Mouse (Mus musculus) small intestine, adult 2 months (tissue): ENCODE measurements around the gene Gm12248.
A peak's percentile ranks its signal among the peaks of the same experiment; 100 is the strongest.

Source experiments
- CTCF ChIP-seq: fragments of 200-500 bp; IDR thresholded peaks from 2 replicates; pipeline ENCODE4 v1.5.1; 2012; ENCODE audit warnings: low read depth, mild to moderate bottlenecking, control low read depth, inconsistent platforms, low read length, moderate library complexity, mixed read lengths; ENCODE audit not compliant: insufficient replicate concordance, insufficient read length; ENCODE audit errors: extremely low read depth
- POLR2A ChIP-seq: fragments of 200-500 bp; IDR thresholded peaks from 2 replicates; pipeline ENCODE4 v1.6.1; 2012; ENCODE audit warnings: low read depth, mild to moderate bottlenecking, control low read depth, inconsistent platforms, low read length, moderate library complexity

GRCm38 (mm10) chr11:58103697-58104306, 10.9 kb upstream of the Gm12248 start, which contains the start of gene Cnot8:
- TF ChIP-seq POLR2A (peak; percentile 80), CTCF (no peak)
